Mouse (Mus musculus) embryonic fibroblast, embryonic 13.5 days (primary cell): ENCODE results near the gene Ppm1h.

Experiments
- CTCF ChIP-seq: IDR thresholded peaks from 2 replicates; pipeline ENCODE4 v1.5.1; 2011; ENCODE audit warnings: mild to moderate bottlenecking, control low read depth, low read length, moderate library complexity, borderline replicate concordance; ENCODE audit not compliant: insufficient read depth
- POLR2A ChIP-seq: IDR thresholded peaks from 2 replicates; pipeline ENCODE4 v1.6.1; 2011; ENCODE audit warnings: low read depth, mild to moderate bottlenecking, control low read depth, low read length, moderate library complexity

DNA sequence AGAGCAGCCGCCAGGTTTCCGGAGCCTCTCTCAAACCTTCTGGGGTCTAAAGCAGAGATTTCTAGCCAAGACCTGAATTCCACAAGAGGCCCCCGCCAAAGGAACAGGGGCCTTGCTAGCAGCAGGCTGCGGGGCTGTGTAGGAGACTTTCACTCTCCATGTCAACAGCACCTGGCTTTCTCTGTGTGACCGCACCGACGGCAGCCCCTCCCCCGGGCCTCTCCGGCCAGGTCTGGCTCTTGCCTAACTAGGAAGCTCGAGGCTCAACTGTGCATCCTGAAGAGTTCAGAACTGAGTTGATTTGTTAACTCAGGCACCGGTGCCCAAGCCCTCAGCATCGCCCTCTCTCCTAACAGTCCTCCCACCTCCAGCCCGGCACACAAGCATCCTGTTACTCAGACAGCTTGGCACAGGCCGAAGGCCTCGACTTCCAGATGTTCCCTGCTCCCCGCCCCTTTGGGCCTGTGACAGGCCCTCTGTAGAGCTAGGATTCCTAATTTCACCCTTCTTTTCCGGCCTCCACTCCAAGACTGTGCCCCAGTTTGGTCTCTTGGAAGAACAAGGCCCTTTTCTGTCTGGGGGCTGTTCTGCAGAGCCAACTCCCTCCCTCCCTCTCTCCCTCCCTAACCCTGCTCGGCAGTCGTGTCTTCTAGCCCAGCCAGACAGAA, 234.3 kb downstream of the Ppm1h start:
- TF ChIP-seq CTCF: no peak
- peak; percentile 57 for TF ChIP-seq POLR2A
